Mouse (Mus musculus): ENCODE data around the gene Cbx5.
A peak's percentile ranks its signal among the peaks of the same experiment; 100 is the strongest.
"Not testable (repeated sequence)": the region's sequence is repeated elsewhere in the genome, so short reads cannot be mapped to it uniquely, and the experiment has no call there.

The Cbx5 gene

GRCm38 (mm10) chr15:103250195-103250740 lies 10.7 kb upstream of the Cbx5 start:
- DNase-seq = peak; percentile 66

GRCm38 (mm10) chr15:103249511-103249910 lies 9.9 kb upstream of the Cbx5 start:
- DNase-seq = not testable (repeated sequence)

- peak; percentile 38 for DNase-seq
Measured at GRCm38 (mm10) chr15:103248401-103249313, 9.0 kb upstream of the Cbx5 start.

- no peak for DNase-seq
Measured at GRCm38 (mm10) chr15:103247782-103248400, 8.3 kb upstream of the Cbx5 start.

- no peak for DNase-seq
Measured at GRCm38 (mm10) chr15:103247078-103247781, 7.6 kb upstream of the Cbx5 start.

GRCm38 (mm10) chr15:103245616-103246015 lies 6.0 kb upstream of the Cbx5 start:
- DNase-seq = no peak

GRCm38 (mm10) chr15:103242885-103243284 lies 3.3 kb upstream of the Cbx5 start:
- DNase-seq = no peak

GRCm38 (mm10) chr15:103241071-103242018 lies 1.7 kb upstream of the Cbx5 start:
- not testable (repeated sequence) for DNase-seq

GRCm38 (mm10) chr15:103240160-103241028 lies 778 bp upstream of the Cbx5 start, which contains the start of gene Hnrnpa1:
Gene Hnrnpa1, plus strand, starts transcription at chr15:103240432.
- peak; percentile 98 for DNase-seq

GRCm38 (mm10) chr15:103239130-103239684 lies 409 bp downstream of the Cbx5 start:
- peak; percentile 98 for DNase-seq

GRCm38 (mm10) chr15:103237295-103237694 lies 2.3 kb downstream of the Cbx5 start:
- no peak for DNase-seq

- no peak for DNase-seq
Measured at GRCm38 (mm10) chr15:103233119-103233518, 6.5 kb downstream of the Cbx5 start.

GRCm38 (mm10) chr15:103228904-103229303 lies 10.7 kb downstream of the Cbx5 start:
- no peak for DNase-seq

GRCm38 (mm10) chr15:103227572-103227971 lies 12.0 kb downstream of the Cbx5 start:
- DNase-seq = no peak

GRCm38 (mm10) chr15:103227022-103227421 lies 12.6 kb downstream of the Cbx5 start:
- DNase-seq = no peak

- no peak for DNase-seq
Measured at GRCm38 (mm10) chr15:103224161-103224560, 15.5 kb downstream of the Cbx5 start.

GRCm38 (mm10) chr15:103221386-103221785 lies 18.2 kb downstream of the Cbx5 start:
- DNase-seq = no peak

GRCm38 (mm10) chr15:103220785-103221184 lies 18.8 kb downstream of the Cbx5 start:
- DNase-seq = no peak

GRCm38 (mm10) chr15:103216052-103216451 lies 23.6 kb downstream of the Cbx5 start:
- DNase-seq = no peak
